Mouse (Mus musculus) heart, adult 2 months (tissue): ENCODE results near the gene Nlrp4c.
"Not testable (repeated sequence)": the region's sequence is repeated elsewhere in the genome, so short reads cannot be mapped to it uniquely, and the experiment has no call there.

Experiments used
- CTCF ChIP-seq: fragments of 200-600 bp; IDR thresholded peaks from 2 replicates; pipeline ENCODE4 v1.8.1; 2022; ENCODE audit warnings: antibody characterized with exemption, mild to moderate bottlenecking, moderate library complexity
- EP300 ChIP-seq: fragments of 200-500 bp; IDR thresholded peaks from 2 replicates; pipeline ENCODE4 v1.6.1; 2011; ENCODE audit warnings: low read depth, low read length, control low read depth; ENCODE audit not compliant: insufficient read depth
- POLR2A ChIP-seq: fragments of 200-500 bp; IDR thresholded peaks from 2 replicates; pipeline ENCODE4 v1.6.1; 2011; ENCODE audit warnings: mild to moderate bottlenecking, low read depth, low read length, control low read depth; ENCODE audit not compliant: insufficient read depth

DNA sequence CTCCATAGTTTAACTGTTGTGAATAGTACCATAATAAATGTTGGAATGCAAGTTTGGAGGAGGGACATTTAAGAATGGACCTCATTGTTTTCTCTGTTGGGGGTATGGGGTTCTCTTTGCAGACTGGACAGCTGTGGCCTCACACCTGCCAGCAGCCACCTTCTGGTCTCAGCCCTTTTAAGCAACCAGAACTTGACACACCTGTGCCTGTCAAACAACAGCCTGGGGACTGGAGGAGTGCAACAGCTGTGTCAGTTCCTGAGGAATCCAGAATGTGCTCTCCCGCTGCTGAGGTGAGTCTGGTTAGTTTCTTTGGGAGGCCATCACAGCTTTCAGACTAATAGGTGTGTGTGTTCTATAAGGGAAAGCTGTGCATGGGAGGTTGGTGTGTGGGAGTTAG lies 76.2 kb downstream of the Nlrp4c start:
- not testable (repeated sequence) for TF ChIP-seq EP300, CTCF, POLR2A
